Mouse (Mus musculus) retina, embryonic 14.5 days (tissue): ENCODE measurements at regions not wholly inside any gene's neighbourhood (a gene's known extent, or its start where the extent isn't known, plus 50 kb on each side); places are given as distances from the start of the nearest gene placed in this dataset.
A peak's percentile ranks its signal among the peaks of the same experiment; 100 is the strongest.

Experiments
- DNase-seq: peaks from one replicate; pipeline ENCODE4 v3.0.0-alpha.2; 2015; ENCODE audit warnings: low spot score

- peak; percentile 58 for DNase-seq
Measured at GRCm38 (mm10) chr13:88088259-88088658, 733.0 kb upstream of the Edil3 start.
